Mouse (Mus musculus): ENCODE data around the gene Slc25a36.

The Slc25a36 gene

DNA sequence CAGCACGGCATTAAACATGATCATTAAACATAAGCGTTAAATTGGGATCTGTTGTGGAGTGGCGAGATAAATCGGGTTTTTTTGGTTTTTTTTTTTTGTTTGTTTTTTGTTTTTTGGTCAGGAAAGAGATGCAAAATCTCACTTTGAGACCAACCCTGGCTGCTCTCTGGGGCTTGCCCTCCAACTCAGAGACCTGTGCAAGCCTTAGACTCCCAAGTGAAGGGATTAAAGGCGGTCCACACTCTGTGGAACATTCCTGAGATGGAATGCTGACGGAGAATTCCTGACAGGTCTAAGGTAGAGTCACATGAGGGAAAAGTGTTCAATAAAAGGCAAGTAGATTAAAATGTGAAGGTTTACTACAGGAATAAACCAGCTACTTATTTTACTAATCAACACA is 549 bp upstream of the Slc25a36 start:
- no peak for DNase-seq (ENCODE audit: low spot score in 2 of 2)

DNA sequence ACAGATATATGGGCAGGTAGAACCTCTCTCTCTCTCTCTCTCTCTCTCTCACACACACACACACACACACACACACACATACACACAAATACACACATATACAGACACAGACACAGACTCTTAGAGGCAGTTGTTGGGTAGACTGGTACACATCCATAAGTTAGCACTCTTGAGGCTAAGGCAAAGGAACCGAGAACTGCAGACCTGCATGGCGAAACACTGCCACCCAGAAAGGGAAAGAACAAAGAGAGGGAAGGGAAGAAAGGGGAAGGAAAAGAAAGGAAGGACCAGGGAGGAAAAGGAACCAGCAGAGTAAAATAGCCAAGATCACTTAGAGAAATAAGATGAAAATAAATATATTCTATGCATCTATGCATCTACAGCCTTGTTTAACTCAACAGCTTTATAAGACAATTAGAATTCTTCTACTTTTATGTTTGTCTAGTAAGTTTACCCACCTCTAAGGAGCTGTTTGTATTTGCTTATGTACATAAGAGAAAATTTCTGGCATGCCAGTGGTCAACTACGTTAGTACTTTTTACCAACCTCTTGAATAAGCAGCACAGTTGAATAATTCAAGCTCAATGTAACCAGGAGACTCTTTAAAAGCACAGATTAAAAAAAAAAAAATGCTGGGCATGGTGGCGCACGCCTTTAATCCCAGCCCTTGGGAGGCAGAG is 4.3 kb downstream of the Slc25a36 start:
- DNase-seq (ENCODE audit: low spot score in 2 of 2): no peak

DNA sequence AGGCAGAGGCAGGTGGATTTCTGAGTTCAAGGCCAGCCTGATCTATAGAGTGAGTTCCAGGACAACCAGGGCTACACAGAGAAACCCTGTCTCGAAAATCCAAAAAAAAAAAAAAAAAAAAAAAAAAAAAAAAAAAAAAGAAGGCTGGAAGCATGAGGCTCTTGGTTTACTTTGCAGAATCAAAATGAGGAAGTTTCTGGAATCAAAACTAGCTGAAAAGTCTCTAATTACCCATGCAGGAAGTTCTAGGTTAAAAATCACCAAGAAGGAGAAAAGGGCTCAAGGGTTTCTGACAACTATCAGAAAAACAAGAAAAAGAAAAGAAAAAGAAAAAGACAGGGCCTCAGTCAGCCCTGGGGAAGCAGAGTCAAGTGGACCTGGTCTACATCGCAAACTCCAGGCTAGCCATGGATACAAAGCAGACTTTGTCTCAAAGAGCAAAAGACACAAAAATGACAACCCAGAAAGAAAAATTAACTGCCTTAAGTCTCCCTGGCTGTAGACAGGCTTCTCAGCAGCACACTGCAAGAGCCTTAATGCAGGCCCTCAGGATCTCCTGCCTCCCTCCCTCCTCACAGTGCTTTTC is 5.5 kb downstream of the Slc25a36 start:
- no peak for DNase-seq (ENCODE audit: low spot score in 2 of 2)

DNA sequence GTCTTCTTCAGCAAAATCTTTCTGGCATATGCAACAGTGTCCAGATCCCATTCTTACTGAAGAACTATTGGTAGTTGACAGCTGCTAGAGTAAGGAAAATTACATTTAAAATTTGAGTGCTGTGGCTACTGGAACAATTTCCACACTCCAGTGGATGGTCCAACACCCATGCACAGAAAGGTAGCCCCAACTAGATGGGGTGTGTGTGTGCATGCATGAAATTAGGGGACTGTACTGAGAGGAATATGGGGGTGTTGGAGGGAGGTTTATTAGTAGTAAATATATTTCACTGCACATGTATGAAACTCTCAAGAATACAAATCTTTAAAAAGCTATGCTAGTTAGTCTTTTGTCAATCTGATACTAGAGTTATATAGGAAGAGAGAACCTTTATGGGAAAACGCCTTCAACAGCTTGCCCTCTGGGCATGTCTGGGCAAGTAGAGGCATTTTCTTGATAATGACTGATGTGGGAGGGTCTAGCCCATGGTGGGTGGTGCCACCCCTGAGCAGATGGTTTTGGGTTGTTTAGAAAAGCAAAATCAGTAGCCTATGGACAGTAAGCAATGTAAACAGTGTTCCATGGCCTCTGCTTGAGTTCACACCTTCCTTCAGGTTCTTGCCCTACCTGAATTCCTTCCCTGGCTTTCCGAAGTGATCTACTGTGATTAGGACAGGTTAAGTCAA is 7.4 kb downstream of the Slc25a36 start:
- DNase-seq (ENCODE audit: low spot score in 2 of 2): peak; percentile 21 to 33

DNA sequence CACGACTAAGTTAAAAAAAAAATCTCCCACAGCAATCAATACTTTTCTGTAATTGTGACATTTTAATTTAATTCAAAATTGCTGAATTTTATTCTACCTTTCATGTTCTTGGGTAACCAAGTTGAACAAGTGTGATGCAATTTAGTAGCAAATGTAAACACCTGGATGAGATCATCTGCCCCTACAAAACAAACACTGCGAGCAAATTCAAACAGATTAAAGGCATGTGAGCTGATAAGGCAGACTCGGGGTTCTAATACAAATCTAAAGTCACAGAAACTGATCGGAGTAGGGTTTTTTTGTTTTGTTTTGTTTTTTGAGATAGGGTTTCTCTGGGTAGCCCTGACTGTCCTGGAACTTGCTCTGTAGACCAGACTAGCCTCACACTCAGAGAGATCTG is 12.0 kb downstream of the Slc25a36 start:
- DNase-seq (ENCODE audit: low spot score in 2 of 2): no peak

DNA sequence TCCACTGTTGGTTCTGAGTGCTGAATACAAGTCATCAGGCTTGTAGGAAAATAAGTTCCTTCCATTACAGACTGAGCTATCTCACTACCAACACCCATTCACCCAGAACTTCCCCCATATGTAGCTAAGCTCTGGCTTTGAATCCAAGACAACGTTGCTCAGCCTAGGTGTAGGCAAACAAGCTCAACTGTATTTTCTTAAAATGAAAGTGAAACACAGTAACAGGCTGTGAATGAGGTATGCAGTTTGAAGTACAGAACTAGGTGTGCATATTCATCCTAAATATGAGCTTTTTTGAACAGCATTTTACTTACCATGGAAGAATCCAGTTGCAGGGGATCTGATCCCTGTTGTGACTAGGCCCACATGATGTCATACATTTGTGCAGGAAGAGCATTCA is 14.8 kb downstream of the Slc25a36 start:
- no peak for DNase-seq (ENCODE audit: low spot score in 2 of 2)

DNA sequence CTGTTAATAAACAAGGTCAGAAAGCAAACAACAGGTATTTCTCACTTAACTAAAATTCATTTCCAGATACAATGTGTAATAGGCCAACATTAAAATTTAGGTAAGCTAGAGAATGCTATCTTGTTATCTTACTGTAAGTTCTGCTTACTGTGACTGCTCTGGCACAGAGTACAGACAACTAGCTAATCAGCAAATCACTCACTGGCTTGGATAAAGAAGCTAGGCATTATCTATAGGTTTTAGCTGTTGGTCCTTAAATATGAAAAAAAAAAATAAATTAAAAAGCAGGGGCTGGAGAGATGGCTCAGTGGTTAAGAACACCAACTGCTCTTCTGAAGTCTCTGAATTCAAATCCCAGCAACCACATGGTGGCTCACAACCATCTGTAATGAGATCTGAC is 23.1 kb downstream of the Slc25a36 start:
- no peak for DNase-seq (ENCODE audit: low spot score in 2 of 2)

DNA sequence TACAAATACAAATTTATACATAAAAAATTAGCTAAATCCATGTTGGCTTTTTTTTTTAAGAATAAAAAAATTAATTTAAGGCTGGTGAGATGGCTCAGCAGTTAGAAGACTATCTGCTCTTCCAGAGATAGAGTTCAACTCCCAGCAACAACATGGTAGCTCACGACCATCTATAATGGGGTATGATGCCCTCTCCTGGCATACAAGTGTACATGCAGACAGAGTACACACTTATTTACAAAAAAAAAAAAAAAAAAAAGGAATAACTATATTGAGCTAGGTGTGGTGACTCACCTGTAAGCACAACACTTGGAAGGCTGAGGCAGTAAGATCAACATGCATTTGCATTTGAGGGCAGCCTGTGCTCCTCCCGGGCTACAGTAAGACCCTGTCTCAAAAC is 26.3 kb downstream of the Slc25a36 start:
- no peak for DNase-seq (ENCODE audit: low spot score in 2 of 2)

DNA sequence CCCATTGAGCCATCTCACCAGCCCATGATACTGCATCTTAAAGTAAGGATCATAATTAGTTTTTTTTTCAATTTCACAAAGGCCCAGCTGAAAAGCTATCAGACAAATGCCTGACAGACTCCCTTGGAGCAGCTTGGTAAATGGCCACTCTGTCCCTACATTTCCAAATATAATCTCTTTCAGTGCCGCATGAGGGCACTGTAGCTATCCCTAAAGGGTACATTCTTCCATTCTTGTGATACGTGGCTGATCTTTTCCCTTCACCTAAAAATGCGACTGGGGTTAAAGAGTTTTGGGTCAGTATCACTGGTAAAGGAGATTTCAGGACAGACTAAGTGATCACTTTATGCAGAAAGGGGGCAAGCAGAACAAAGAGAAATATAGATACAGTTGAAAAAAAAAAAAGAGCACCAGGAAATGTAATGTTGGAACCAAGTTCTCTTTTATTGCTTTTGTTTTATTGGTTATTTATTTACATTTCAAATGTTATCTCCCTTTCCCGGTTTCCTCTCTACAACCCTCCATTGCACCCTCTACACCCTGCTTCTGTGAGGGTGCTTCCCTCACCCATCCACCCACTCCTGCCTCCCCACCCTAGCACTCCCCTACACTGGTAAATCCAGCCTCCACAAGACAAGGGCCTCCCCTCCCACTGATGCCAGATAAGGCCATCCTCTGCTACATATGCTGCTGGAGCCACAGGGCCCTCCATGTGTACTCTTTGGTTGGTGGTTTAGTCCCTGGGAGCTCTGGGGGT is 29.7 kb downstream of the Slc25a36 start:
- DNase-seq (ENCODE audit: low spot score in 2 of 2): no peak

DNA sequence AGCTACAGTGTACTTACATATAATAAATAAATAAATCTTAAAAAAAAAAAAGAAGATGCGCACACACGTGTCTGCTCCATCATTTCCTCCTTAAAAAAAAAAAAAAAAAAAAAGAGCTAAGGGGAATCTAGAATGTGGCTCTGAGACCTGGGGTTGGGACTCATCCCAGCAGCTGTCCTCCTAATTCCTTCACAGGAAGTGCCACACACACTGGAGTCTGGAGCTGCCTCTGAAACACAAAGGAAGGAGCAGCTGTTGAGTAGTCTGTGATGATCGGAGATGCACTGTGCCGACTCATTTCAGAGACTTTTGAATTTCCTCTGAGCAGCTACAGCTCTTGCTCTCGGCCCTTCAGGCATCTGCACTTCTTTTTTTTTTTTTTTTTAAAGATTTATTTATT is 41.0 kb downstream of the Slc25a36 start:
- DNase-seq (ENCODE audit: low spot score in 2 of 2): no peak

DNA sequence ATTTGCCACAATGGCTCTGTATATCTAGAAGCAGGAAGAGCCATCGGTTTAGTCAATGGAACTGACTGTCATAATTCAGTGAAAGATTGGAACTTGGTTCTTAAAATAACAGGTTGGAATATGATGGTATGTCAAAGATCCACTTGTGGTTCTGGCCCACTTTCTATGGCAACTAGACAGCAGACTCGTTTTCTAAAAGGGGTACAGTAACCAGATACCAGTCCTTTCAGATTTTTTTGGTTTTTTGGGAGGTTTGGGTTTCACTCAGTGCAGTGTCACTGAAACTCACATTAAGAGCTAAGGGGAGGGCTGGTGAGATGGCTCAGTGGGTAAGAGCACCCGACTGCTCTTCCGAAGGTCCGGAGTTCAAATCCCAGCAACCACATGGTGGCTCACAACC is 41.5 kb downstream of the Slc25a36 start:
- DNase-seq (ENCODE audit: low spot score in 2 of 2): no peak

DNA sequence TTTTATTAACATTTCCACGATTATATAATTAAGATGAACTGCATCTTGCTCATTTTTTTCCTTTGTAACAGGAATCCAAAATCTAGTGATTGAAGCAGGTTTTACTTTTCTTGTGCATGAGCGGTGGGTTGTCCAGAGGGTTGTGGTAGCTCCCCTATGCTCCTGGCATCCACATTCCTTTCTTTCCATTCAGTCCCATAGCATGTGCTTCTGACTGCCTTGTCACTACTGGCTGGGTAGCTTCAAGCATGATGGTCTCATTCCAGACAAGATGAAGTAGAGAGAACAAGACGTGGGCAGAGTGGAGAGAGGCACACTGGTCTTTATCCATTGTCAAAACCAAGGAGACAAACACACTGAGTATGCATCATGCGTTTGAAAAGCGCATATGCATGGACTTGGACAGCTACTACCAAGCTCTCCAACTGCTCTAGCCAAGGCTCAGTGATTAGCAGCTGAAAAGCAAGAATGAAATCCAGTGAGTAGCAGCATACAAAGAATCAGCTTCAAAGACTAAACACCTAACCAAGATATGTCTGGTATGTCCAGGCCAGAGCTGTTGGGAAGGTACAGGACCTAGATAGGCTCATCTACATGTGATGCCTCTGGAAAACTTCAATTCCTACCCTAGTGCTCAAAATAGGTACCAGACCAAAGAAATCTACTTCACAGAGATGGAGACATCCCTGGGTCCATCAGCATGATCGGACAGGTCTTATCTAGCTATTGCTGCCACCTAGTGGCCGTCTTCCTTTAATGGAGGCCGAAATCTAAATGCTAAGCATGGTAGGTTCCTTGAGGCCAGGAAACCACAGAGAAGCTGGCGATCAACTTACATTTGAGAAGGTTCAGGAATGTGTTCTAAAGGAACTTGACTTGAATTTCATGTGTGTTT is 42.5 kb downstream of the Slc25a36 start:
- peak; percentile 55 to 70 for DNase-seq (ENCODE audit: low spot score in 2 of 2)

DNA sequence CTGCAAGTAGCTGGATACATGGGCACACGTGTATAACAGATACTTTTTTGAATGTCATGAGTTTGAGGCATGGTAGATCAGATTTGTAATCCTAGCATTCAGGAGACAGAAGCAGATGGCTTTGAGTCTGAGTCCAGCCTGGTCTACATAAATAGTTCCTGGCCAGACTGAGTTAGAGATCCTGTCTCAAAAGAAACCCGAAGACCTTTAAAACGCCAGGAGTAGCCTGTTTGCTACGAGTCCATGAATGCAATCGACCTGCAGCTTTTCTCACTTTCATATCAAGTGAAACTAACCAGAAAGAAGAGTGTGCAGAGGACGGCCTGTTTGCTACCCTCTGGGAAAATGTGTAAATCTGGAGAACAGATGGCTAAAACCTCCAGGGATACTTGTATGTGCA is 43.2 kb downstream of the Slc25a36 start:
- DNase-seq (ENCODE audit: low spot score in 2 of 2): no peak

DNA sequence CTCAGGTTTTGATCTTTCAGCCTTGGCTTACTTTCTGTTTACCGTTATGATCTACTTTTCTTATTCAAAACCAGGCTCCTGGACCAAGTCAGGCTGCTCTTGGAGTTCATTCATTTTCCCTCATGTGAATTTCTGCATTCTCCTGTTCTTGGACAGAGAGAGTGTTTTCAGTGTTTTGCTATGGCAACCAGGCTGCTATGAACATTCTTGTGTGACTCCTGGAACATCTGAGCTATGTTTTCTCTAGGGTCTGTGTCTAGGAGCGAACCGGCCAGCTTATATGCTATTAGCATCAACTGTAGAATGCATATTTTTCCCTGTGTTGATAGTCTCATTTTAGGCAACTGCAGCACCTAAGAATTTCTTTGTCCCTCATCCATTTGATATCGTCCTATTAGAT is 45.1 kb downstream of the Slc25a36 start:
- no peak for DNase-seq (ENCODE audit: low spot score in 2 of 2)

DNA sequence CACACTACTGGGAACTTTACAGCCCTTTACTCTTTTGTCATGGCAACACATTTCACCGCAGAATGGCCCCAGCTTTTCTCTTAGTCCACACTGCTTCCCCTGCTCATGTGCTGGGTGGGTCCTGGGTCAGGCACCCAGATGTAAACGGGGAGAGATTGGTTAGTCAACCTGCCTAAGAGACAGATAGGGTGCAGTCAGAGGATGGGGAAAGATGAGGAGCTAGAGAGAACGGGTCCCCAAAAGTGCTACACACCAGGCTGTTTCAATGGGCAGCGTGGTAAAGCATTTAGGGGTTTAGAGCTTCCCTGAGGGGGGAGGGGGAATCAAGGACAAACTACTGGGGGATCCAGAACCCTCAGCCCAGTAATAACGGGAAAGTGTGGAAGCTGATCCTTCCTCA is 45.7 kb downstream of the Slc25a36 start:
- DNase-seq (ENCODE audit: low spot score in 2 of 2): no peak

DNA sequence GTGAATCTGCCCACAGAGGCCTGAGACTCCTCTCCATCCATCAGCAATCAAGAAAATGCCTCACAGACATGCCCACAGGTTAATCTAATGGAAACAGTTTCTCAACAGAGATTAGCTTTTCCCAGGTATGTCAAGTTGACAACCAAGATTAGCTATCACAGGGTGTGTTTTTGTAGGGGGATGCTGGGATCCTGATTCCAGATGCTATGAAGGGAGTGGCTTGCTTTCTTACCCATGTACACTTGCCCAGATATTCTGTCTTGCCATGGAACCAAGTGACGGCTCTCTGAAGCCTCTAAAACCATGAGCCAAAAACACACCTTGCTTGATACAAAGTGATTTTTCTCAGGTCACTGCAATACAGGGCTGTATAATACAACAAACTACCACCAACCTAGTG is 46.8 kb downstream of the Slc25a36 start:
- DNase-seq (ENCODE audit: low spot score in 2 of 2): no peak

DNA sequence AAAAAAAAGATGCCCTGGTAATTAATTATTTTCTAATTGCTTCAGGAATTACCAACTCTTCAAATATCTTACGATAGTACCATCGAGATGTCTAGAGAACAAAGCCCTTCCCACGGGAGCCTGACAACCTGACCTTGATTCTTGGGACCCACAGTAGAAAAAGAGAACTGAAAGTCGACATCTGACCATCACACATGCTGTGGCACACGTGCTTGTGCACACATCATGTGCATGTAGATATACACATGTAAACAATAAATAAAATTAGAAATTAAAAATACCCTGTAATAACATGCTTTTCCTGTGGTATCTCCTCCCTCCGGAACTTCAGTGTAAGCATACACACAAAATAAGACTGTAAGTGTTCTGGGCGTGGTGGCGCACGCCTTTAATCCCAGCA is 49.3 kb downstream of the Slc25a36 start:
- DNase-seq (ENCODE audit: low spot score in 2 of 2): no peak

DNA sequence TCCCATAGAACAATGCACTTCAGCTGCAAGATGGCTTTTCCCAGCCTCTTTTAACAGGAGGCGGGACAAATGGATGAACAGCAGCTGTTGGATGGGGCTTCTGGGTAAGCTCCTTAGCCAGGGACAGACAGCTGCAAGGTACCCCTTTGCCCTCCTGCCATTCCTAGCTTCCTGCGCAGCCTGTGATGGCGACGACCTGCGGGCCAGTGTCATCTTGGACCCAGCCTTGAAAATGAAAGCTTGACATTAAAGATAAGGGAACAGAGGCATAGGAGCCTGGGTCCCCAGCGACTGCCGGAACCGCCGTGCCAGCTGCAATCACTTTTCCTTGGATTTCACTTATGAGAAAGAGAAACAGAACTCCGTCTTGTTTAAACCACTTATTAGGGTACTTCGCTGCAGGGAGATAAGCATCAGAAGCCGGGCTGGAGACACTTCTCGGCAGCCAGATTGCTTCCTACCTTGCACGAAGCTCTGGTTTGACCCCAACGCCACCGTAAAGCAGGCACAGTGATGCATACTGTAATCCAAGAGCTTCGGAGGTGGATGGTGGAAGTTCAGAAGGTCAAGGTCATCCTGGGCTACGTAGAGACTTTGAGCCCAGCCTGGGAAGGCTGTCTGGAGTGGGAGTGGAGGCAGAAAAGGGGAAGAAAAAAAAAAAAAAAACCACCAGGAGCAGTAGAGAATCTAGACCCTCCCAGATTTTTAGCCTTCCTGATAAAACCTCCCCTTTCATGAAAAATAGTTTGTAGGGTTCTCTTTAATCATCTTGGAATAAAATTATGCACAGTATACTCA is 54.2 kb downstream of the Slc25a36 start:
- no peak for DNase-seq (ENCODE audit: low spot score in 2 of 2)

DNA sequence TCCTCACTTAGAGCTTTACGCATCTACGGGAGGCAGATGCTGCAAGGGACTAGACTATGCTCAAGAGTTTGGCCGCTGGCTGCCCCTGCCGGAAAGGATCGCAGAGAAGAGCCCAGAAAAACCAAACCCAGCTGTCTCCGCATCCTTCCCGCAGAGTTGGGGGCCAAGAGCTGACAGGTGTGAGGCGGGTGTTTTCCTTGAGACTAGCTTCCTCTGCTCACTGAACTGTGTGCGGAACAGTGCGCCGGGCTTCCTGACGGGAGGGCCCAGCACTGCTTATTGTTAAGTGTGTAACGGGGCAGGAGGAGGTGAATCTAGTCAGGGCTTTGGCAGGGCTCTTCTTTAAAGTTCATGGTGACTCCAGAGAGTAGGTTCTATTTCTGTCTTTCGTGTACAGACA is 55.1 kb downstream of the Slc25a36 start:
- no peak for DNase-seq (ENCODE audit: low spot score in 2 of 2)

DNA sequence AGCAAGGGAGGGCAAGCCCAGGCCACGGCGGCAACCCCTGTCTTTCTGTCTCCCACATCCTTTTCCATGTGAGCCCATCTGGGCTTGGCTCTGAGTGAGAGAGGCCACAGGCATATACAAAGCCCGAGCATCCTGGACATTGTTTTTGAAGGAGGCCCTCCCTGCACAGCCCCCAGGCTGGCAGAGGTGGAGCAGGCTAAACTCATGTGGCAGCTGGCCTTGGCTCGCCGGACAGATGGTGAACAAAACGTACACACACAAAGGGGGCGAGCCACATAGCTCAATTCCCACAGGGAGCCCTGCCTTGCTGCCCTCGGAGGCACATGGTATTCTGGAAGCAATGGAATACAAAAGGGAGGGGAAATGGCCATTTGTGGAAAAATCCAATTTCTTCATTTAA is 59.8 kb downstream of the Slc25a36 start:
- no peak for DNase-seq (ENCODE audit: low spot score in 2 of 2)

DNA sequence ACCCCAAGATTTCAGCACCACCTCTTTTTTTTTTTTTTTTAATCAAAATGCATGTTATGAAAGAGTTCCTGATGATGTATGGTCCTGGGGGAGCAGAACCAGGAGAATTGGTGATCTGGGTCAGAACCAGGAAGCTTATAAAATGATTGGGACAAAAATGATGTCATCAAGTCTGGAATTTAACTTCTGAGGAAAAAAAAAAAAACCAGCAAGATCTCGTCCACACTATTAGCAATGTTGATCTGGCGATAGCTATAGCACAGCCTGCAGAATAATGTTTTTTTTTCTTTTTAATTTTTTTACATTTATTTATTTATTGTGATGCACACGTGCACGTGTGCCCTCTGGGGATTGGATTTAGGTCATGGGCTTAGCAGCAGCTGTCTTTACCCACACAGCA is 64.7 kb downstream of the Slc25a36 start:
- no peak for DNase-seq (ENCODE audit: low spot score in 2 of 2)

Measured in urinary bladder, postnatal 36 days (tissue).